Mouse (Mus musculus) myocyte (in vitro differentiated cells): ENCODE measurements around the gene Morf4l2. TPM values are rescaled to one million over a fixed set of nuclear protein-coding genes. Genes with fewer than 3 reads are reported as not detected.
"Not testable (repeated sequence)": the region's sequence is repeated elsewhere in the genome, so short reads cannot be mapped to it uniquely, and the experiment has no call there.

Source experiments
- H3K27me3 ChIP-seq: one replicate; pipeline ENCODE4 v1.6.1; 2011; ENCODE audit not compliant: control insufficient read depth, insufficient read depth, insufficient read length
- H3K36me3 ChIP-seq: one replicate; pipeline ENCODE4 v1.6.1; 2011; ENCODE audit not compliant: control insufficient read depth, insufficient read depth
- H3K4me2 ChIP-seq: one replicate; pipeline ENCODE4 v1.6.1; 2011; ENCODE audit warnings: low read depth, control low read depth
- H3K4me3 ChIP-seq: one replicate; pipeline ENCODE4 v1.5.1; 2011; ENCODE audit warnings: mild to moderate bottlenecking, control low read depth, moderate library complexity
- H3K79me2 ChIP-seq: one replicate; pipeline ENCODE4 v1.6.1; 2011; ENCODE audit not compliant: control insufficient read depth, insufficient read depth
- H3ac ChIP-seq: one replicate; pipeline ENCODE4 v1.6.1; 2011; ENCODE audit not compliant: control insufficient read depth, insufficient read length
- CEBPB ChIP-seq: IDR thresholded peaks from 2 replicates; pipeline ENCODE4 v1.6.1; 2011; ENCODE audit warnings: mild to moderate bottlenecking, moderate library complexity; ENCODE audit not compliant: poor library complexity, insufficient read depth, severe bottlenecking
- E2F4 ChIP-seq: IDR thresholded peaks from one replicate; pipeline ENCODE4 v1.6.1; 2011; ENCODE audit warnings: mild to moderate bottlenecking, control low read depth, moderate library complexity; ENCODE audit not compliant: insufficient read depth
- MAX ChIP-seq: IDR thresholded peaks from one replicate; pipeline ENCODE4 v1.6.1; 2011; ENCODE audit warnings: low read depth, mild to moderate bottlenecking, control low read depth
- POLR2A ChIP-seq: IDR thresholded peaks from one replicate; pipeline ENCODE4 v1.6.1; 2011; ENCODE audit warnings: low read depth, mild to moderate bottlenecking, control low read depth, moderate library complexity; ENCODE audit not compliant: insufficient read length
- POLR2AphosphoS2 ChIP-seq: IDR thresholded peaks from one replicate; pipeline ENCODE4 v1.6.1; 2011; ENCODE audit warnings: low read depth, control low read depth; ENCODE audit not compliant: insufficient read length
- SRF ChIP-seq: IDR thresholded peaks from one replicate; pipeline ENCODE4 v1.6.1; 2011; ENCODE audit warnings: low read depth; ENCODE audit not compliant: control insufficient read depth, insufficient read length
- TCF12 ChIP-seq: IDR thresholded peaks from one replicate; pipeline ENCODE4 v1.6.1; 2011; ENCODE audit warnings: mild to moderate bottlenecking, control low read depth; ENCODE audit not compliant: poor library complexity, insufficient read depth, severe bottlenecking
- TCF3 ChIP-seq: IDR thresholded peaks from one replicate; pipeline ENCODE4 v1.6.1; 2011; ENCODE audit warnings: low read depth, control low read depth; ENCODE audit not compliant: insufficient read length
- USF1 ChIP-seq: IDR thresholded peaks from one replicate; pipeline ENCODE4 v1.6.1; 2011; ENCODE audit warnings: low read depth, mild to moderate bottlenecking, control low read depth, moderate library complexity
- polyA plus RNA-seq: library from polyadenylated mRNA; unstranded; fragments of >200 nt; fragmentation: generic; extraction: Trizol; gene quantifications from one replicate; pipeline ENCODE4 v1.2.1, GENCODE M21; 2012; ENCODE audit warnings: missing spikeins

Morf4l2 gene
- polyA plus RNA-seq, 1 experiment = 202 TPM

DNA sequence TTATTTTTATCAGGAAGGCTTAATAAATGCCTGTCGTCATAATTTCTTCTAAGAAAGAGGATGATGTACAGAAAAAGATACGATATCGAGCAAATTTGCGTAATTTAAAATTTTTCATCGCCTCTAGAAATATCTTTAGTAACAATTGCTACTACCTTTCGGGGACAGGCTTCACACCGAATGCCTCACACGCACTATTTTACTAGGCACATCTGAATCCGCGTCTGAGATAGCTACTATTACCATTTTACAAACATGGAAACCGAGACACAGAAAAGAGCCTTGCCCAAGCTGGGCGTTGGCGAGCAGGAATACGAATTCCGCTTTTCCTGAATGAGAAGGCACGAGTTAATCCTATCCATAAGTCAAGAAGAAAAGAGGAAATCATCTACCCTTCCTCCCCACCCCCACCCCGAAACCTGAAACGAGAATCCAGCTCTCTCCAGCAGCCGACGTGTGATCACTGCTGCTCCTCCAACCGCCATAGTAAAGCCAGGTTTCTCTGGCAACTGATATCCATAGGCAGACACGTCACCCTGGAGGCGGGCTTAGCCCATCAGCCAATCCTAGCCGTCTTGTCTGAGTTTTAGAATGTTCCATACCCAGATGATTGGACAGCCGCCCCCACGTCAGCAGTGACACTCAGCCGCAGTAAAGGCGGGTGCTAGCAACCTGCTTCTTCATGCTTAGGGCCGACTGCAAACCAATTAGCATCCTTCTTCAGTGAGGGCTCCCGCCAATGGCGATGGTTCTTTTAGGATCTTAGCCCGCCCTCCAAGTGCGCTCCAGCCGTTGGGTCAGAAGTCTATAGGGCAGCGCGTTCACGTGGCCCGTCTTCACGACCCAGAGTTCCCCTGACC lies 2.5 kb downstream of the Morf4l2 start:
- TF ChIP-seq USF1 (peak; percentile 71), POLR2AphosphoS2 (peak; percentile 84), POLR2A (peak; percentile 81), SRF (no peak), TCF3 (no peak)
- Histone ChIP-seq H3ac (no peak overlapping the region), H3K4me3 (peak overlapping the region; percentile 78), H3K36me3 (peaks cover 22% of the 10 kb centered on the region), H3K79me2 (peaks cover 50% of the 10 kb centered on the region), H3K4me2 (no peak overlapping the region), H3K27me3 (no peaks in the 10 kb centered on the region)

DNA sequence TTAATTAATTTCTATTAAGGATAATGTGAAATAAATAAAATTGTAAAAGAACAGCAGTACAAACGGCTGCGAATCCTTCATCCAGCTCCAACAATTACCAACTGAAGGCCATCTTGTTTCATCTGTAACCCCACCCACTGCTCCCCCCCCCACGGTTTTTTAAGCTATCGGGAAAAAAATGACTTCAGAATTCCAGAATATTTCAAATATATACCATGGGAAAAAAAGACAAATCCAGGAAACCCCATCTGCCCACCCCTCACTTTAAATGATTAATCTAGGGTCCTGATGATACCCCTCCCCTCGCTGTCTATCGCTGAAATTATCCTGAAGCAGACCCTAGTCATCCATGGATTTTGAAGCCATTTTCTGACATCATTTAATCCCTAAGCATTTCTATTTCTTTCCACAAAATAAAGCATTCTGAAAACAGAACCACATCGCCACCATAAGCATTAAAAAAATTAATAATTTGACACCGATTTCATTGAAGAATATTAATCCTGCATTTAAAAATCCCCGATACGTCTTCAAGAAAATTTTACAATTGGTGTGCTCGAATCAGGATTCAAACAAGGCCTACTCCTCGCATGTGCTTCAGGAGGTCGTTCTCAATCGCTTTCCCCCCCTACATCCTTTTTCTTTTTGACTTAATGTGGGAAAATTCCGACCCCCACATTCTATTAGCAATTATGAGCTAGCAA lies 3.3 kb downstream of the Morf4l2 start:
- Histone ChIP-seq H3K27me3 (no peaks in the 10 kb centered on the region), H3K36me3 (peaks cover 30% of the 10 kb centered on the region), H3K4me2 (peak overlapping the region; percentile 6), H3K4me3 (peak overlapping the region; percentile 78), H3K79me2 (peaks cover 58% of the 10 kb centered on the region), H3ac (no peak overlapping the region)
- TF ChIP-seq E2F4 (no peak), TCF3 (no peak), USF1 (no peak), TCF12 (no peak), MAX (no peak), POLR2AphosphoS2 (no peak), CEBPB (no peak), SRF (no peak)

- Histone ChIP-seq H3K79me2 (peaks cover 23% of the 10 kb centered on the region), H3K4me3 (no peak overlapping the region), H3K36me3 (peaks cover 34% of the 10 kb centered on the region), H3K27me3 (no peaks in the 10 kb centered on the region), H3ac (no peak overlapping the region), H3K4me2 (no peak overlapping the region)
- no peak for TF ChIP-seq CEBPB
- TF ChIP-seq POLR2A = no peak
- no peak for TF ChIP-seq E2F4
- no peak for TF ChIP-seq TCF12
These were observed 11.5 kb downstream of the Morf4l2 start for GRCm38 (mm10) chrX:136732016-136732415.

DNA sequence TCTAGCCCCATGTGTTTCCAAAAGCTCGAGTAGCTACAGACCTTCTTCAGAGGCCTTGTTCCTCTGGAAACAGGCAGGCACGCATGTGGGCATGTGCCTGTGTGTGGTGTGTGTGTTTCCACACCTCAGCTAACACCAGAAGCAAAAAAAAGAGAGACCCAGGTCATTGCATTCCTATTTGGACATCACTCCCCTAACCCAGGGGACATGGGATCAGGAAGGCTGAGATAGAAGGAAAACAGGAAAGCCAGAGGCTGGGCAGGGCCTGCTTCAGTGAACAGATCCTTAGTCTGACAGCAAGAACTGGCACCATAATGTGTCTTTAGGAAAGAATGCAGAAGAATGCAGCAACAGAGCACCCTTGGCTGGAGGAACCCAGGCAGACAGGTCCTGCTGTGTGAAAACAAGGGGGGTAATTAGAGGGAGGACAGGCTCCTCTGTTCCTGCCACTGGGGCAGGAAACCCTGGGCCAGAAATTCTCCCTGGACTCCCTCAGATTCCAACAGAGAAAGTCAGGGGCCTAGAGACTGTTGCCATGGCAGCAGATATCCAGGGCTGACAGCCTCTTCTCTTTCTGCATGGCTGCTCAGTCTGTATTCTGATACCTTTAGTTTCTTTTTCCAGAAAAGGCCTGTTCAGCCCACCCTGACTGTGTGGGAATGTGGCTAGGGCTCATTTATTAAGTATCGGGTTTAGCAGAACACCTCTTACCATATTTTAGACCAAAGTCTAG lies 28.6 kb downstream of the Morf4l2 start:
- H3K4me3 ChIP-seq, H3K27me3 ChIP-seq, H3K79me2 ChIP-seq, H3K4me2 ChIP-seq, H3ac ChIP-seq, H3K36me3 ChIP-seq: not testable (repeated sequence)

DNA sequence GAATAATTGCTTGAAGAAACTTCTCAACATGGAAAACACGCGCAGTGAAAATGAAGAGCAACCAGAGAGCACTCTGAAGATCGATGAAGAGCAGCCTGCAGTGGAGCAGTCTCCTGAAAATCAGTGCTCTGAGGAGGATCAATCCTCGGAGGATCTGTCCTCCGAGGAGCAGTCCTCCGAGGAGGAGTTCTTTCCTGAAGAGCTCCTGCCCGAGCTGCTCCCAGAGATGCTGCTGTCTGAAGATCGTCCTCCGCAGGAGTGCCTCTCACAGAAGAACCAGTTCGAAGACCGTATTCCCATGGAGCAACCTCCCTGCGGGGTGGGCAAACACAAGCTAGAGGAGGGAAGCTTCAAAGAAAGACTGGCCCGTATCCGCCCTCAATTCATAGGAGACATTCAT lies 34.7 kb downstream of the Morf4l2 start:
- Histone ChIP-seq H3K79me2 (no peaks in the 10 kb centered on the region), H3K4me3 (peak overlapping the region; percentile 26), H3K4me2 (no peak overlapping the region), H3K36me3 (no peaks in the 10 kb centered on the region), H3ac (no peak overlapping the region), H3K27me3 (no peaks in the 10 kb centered on the region)
- TF ChIP-seq TCF3 = no peak
- no peak for TF ChIP-seq SRF

GRCm38 (mm10) chrX:136708168-136708681 lies 35.3 kb downstream of the Morf4l2 start:
- Histone ChIP-seq H3K4me3 (peak overlapping the region; percentile 26), H3K27me3 (no peaks in the 10 kb centered on the region), H3K79me2 (no peaks in the 10 kb centered on the region), H3ac (no peak overlapping the region), H3K36me3 (no peaks in the 10 kb centered on the region), H3K4me2 (peak overlapping the region; percentile 53)
- TF ChIP-seq POLR2AphosphoS2 (no peak), CEBPB (no peak), SRF (no peak)
